Mouse (Mus musculus): ENCODE measurements around the gene St5. TPM values are rescaled to one million over a fixed set of nuclear protein-coding genes. Genes with fewer than 3 reads are reported as not detected.

St5 gene
- polyA plus RNA-seq, 1 experiment from 2014 or later, result 11.4 TPM

DNA sequence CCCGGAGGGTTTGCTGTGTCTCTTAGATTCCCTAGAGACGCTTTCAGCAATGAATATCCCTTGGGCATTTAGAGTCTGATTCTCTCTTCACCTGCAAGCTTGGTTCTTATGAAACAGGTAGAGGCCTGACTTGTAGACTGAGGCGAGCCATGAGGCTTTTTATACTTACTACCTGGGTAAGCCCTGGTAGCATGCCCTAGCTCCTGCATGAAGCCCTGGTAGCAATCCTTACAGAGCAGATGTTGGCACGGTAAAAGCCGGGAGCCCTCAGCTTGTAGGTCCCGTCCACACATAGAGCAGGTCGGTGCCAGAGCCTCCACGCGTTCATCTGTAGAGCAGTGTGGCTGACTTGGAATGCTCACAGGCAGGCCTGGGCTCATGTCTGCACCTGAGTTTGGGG lies 195.8 kb downstream of the St5 start:
- no peaks in the 10 kb centered on the region for H3K27me3 ChIP-seq
- WGBS, result 38% methylated on average over 9 of the region's 9 CpGs
- H3K36me3 ChIP-seq, result no peaks in the 10 kb centered on the region
- H3K4me2 ChIP-seq (replicated peaks), result no peak overlapping the region
- H3K4me3 ChIP-seq, result no peak overlapping the region
- ATAC-seq (replicated peaks), result peak; percentile 26; the same call in 1 of the 2 replicates
- H3K4me1 ChIP-seq, result peaks cover 12% of the 10 kb centered on the region
- no peaks in the 10 kb centered on the region for H3K9me3 ChIP-seq
- H3K27ac ChIP-seq (replicated peaks), result peak overlapping the region; percentile 1; the same call in 1 of the 2 replicates
- H3K9ac ChIP-seq (replicated peaks), result no peak overlapping the region

DNA sequence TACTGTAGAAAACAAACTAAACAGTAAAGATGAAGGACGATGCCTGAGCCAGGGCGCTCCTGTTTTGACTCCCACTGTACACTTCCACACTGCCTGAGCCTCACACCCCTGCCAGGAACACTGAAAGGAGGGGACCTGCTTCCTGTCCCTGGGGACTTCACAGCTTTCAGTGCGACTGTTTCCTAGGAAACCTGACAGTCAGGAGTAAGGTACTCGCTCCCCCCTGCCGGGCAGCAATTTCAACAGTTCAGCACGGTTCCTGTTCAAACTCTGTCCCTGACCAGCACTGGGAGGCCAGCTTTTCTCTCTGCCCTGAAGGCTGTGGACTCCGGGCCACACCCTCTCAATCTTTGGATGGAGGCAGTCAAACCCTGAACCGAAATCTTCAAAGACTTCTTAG lies 196.3 kb downstream of the St5 start:
- no peaks in the 10 kb centered on the region for H3K36me3 ChIP-seq
- H3K27me3 ChIP-seq, result no peaks in the 10 kb centered on the region
- peak; percentile 80 for ATAC-seq (replicated peaks)
- H3K4me3 ChIP-seq, result no peak overlapping the region
- 4% methylated on average over 8 of the region's 8 CpGs for WGBS
- no peak overlapping the region for H3K9ac ChIP-seq (replicated peaks)
- H3K27ac ChIP-seq (replicated peaks), result peak overlapping the region; percentile 1; the same call in 1 of the 2 replicates
- no peaks in the 10 kb centered on the region for H3K9me3 ChIP-seq
- H3K4me1 ChIP-seq, result peaks cover 12% of the 10 kb centered on the region
- no peak overlapping the region for H3K4me2 ChIP-seq (replicated peaks)

- Histone ChIP-seq H3K4me3 (no peak overlapping the region), H3K27me3 (no peaks in the 10 kb centered on the region), H3K9ac (replicated peaks) (no peak overlapping the region), H3K9me3 (no peaks in the 10 kb centered on the region), H3K36me3 (no peaks in the 10 kb centered on the region), H3K4me1 (peaks cover 13% of the 10 kb centered on the region), H3K27ac (replicated peaks) (no peak overlapping the region), H3K4me2 (replicated peaks) (no peak overlapping the region)
- 33% methylated on average over 4 of the region's 4 CpGs for WGBS
- no peak for ATAC-seq (replicated peaks)
Measured at GRCm38 (mm10) chr7:109497507-109497906, 205.9 kb downstream of the St5 start.

DNA sequence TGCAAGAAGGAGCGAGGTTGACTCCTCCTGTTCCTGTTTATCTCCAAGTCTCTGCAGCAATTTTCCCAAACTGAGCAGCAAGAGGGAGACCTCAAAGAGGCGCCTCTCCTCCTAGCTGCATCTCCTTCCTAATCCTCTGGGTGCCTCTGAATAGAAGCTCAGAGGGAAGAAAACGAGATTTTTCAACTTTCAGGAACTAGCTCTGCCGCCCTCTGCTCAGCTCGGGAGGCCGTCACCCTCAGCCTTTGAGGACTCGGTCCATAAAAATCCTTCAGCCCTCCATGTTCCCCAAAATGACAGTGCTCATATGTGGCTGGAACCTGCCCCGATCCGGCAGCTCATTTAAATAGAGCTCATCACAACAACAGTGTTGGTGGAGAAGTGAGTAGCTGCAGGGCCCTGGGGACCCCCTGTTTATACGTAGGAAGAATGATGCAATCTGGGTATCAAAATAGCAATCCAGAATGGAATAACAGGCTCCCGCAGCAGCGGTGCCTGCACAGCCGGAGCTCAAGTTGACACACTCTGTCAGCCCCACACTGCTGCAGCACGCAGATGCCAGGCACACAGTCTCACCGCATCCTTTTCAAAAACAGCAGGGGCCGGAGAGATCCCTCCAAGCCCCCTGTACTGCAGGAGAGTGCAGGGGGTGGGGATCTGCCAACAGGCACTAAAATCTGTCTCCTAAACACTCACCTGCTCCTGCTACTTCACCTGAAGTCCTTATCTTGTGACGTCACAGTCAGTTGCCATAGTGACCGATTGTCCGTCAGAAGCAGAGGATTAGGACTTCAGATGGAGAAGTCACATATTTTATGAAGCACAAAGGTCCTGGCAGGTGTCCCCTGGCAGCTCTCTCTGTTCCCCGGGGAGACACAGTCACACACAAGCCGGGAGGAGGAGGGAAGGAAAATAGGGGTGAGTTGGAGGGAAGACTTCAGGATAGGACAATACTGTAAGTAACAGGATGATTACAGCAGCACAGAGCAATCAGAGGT lies 209.8 kb downstream of the St5 start:
- peak overlapping the region; percentile 31 for H3K4me3 ChIP-seq
- peak overlapping the region; percentile 31; the same call in 1 of the 2 replicates for H3K9ac ChIP-seq (replicated peaks)
- peak overlapping the region; percentile 42 for H3K4me2 ChIP-seq (replicated peaks)
- peak; percentile 84 for ATAC-seq (replicated peaks)
- H3K27me3 ChIP-seq, result no peaks in the 10 kb centered on the region
- no peaks in the 10 kb centered on the region for H3K9me3 ChIP-seq
- H3K27ac ChIP-seq (replicated peaks), result no peak overlapping the region; the same call in 1 of the 2 replicates
- WGBS, result 7% methylated on average over 21 of the region's 21 CpGs
- H3K36me3 ChIP-seq, result no peaks in the 10 kb centered on the region
- peaks cover 13% of the 10 kb centered on the region for H3K4me1 ChIP-seq

DNA sequence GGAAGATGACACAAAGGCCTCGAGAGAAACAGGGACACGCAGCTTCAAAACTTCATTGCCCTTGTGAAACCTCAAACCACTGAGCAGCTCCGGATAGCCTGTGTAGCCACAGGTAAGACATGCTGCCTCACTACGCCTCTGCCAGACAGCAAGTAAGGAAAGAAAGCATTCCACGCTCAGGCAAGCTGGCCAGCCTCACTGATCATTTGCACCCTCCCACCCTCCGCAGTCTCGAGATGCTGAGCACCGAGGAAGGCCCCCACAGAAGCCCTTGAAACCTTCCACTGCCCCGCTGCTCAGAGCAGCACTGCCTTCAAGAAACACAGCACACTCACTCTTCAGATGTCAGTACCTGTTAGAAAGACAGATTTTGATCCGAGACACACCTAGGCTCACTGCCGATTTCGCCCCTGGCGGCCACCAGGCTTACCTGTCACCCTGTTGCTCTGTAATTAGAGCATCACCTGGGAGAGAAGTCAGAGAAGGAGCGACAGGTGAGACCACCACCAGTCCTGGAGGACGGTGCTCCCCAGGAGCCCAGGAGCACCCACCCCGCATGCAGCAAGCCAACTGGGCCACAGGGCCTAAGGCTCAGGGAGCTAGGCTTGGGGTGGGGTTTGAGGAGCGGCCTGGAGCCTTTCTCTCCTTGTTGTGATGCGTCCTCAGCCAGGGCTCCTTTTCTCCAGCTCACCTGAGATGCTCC lies 210.6 kb downstream of the St5 start:
- ATAC-seq (replicated peaks), result peak; percentile 26; the same call in 1 of the 2 replicates
- 57% methylated on average over 18 of the region's 18 CpGs for WGBS

DNA sequence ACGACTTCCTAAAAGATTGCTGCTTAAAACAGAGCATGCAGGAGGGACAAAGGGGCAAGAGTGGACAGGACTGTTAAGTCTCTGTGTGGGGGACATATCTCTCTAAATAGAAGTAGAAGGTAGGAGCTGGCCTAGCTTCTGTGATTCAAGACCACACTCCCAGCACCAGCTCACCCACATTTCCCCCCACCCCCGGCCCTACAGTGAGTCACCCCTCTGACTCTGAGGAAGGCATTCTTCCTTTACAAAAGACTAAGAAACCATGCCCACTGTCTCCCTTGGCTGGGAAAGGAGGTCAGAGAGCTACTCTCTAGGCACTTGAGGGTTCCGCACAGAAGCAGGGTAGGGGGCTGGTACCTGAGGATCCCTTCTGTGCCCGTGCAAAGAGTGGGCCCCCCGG lies 219.2 kb downstream of the St5 start:
- no peak for ATAC-seq (replicated peaks)
- H3K9ac ChIP-seq (replicated peaks), result no peak overlapping the region
- no peaks in the 10 kb centered on the region for H3K36me3 ChIP-seq
- H3K4me3 ChIP-seq, result no peak overlapping the region
- no peaks in the 10 kb centered on the region for H3K9me3 ChIP-seq
- H3K4me1 ChIP-seq, result peaks cover 3% of the 10 kb centered on the region; the same call in 1 of the 2 replicates
- H3K27ac ChIP-seq (replicated peaks), result no peak overlapping the region
- H3K4me2 ChIP-seq (replicated peaks), result no peak overlapping the region
- WGBS, result 70% methylated on average over 5 of the region's 5 CpGs
- no peaks in the 10 kb centered on the region for H3K27me3 ChIP-seq

More for the DNA sequence above, 210.6 kb downstream of the St5 start:
- Histone ChIP-seq H3K4me3 (peak overlapping the region; percentile 31), H3K27me3 (no peaks in the 10 kb centered on the region), H3K36me3 (no peaks in the 10 kb centered on the region), H3K9me3 (no peaks in the 10 kb centered on the region), H3K4me2 (replicated peaks) (peak overlapping the region; percentile 42), H3K4me1 (peaks cover 13% of the 10 kb centered on the region), H3K27ac (replicated peaks) (no peak overlapping the region), H3K9ac (replicated peaks) (peak overlapping the region; percentile 31; the same call in 1 of the 2 replicates)

DNA sequence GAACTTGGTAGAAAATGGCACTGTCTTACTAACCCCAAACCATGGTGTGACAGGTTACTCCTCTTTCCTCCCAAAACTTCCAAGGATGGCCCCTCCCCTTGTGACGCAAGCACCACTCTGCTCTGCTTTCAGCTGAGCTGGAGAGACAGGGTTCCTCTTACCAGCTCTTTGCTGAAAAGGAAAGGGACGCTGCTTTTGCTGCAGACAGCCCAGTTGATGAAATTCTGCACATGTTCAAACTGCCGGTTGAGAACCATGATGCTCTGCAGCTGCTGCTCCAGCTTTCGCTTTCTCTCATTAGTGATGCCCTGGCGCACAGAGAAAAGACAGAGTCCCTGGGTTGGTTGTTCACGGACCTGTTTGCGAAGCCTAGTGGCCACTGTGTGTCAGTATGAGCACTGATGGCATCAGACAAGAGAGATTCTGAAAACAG lies 222.6 kb downstream of the St5 start:
- Histone ChIP-seq H3K4me3 (no peak overlapping the region), H3K9me3 (no peaks in the 10 kb centered on the region), H3K9ac (replicated peaks) (no peak overlapping the region), H3K4me2 (replicated peaks) (no peak overlapping the region), H3K27me3 (no peaks in the 10 kb centered on the region), H3K4me1 (peaks cover 3% of the 10 kb centered on the region; the same call in 1 of the 2 replicates), H3K36me3 (no peaks in the 10 kb centered on the region), H3K27ac (replicated peaks) (no peak overlapping the region)
- 21% methylated on average over 7 of the region's 7 CpGs for WGBS
- no peak for ATAC-seq (replicated peaks)

DNA sequence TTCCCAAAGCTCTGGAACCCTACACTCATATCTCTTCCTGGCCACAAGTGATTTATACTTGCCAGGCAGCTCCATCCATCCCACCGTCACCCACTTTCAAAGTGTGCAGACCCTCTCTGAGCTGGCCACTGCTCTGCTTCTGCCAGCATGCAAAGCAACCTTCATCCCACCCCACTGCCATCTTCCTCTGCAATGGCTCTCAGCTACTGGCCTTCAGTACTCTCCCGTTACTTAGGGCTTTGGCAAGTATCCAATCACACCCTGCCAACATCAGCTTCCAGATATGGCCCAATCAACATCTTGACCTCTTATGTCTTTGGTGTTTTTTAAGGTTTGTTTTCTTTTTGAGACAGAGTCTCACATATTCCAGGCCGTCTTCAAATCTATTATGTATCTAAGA lies 225.5 kb downstream of the St5 start:
- Histone ChIP-seq H3K4me1 (peaks cover 3% of the 10 kb centered on the region; the same call in 1 of the 2 replicates), H3K9me3 (no peaks in the 10 kb centered on the region), H3K36me3 (no peaks in the 10 kb centered on the region), H3K4me2 (replicated peaks) (no peak overlapping the region), H3K27me3 (no peaks in the 10 kb centered on the region), H3K4me3 (no peak overlapping the region), H3K9ac (replicated peaks) (no peak overlapping the region), H3K27ac (replicated peaks) (no peak overlapping the region)
- ATAC-seq (replicated peaks), result no peak
- 80% methylated on average over 3 of the region's 3 CpGs for WGBS

Small RNA genes within 50 kb of the gene (microRNA-seq; reads per million reads assigned to microRNA genes)
- not detected for gene Gm47284

Other genes with a start within 250 kb of the St5 start
- gene Trim66, start 195.5 kb downstream of the St5 start, polyA plus RNA-seq (2015; fragmentation: Nextera tagmentation; extraction: Ambion mirVana), result 0.23 and 0.25 TPM in 2 replicates
- gene Rpl27a, start 184.5 kb downstream of the St5 start, polyA plus RNA-seq (2015; fragmentation: Nextera tagmentation; extraction: Ambion mirVana), result 83.3 and 86.3 TPM in 2 replicates
- 18.1 and 18.9 TPM in 2 replicates for gene Akip1, start 85 bp upstream of the St5 start, polyA plus RNA-seq (2015; fragmentation: Nextera tagmentation; extraction: Ambion mirVana)
- gene BC051019, start 20.2 kb upstream of the St5 start, polyA plus RNA-seq (2015; fragmentation: Nextera tagmentation; extraction: Ambion mirVana), result 0.22 and 0.88 TPM in 2 replicates
- gene Ascl3, start 28.1 kb upstream of the St5 start, polyA plus RNA-seq (2015; fragmentation: Nextera tagmentation; extraction: Ambion mirVana), result not detected in 2 replicates
- 91.7 and 95.2 TPM in 2 replicates for gene Tmem9b, start 49.3 kb upstream of the St5 start, polyA plus RNA-seq (2015; fragmentation: Nextera tagmentation; extraction: Ambion mirVana)
- 6.1 and 6.4 TPM in 2 replicates for gene Nrip3, start 78.4 kb upstream of the St5 start, polyA plus RNA-seq (2015; fragmentation: Nextera tagmentation; extraction: Ambion mirVana)
- gene Scube2, start 162.1 kb upstream of the St5 start, polyA plus RNA-seq (2015; fragmentation: Nextera tagmentation; extraction: Ambion mirVana), result 0.79 and 0.92 TPM in 2 replicates

Measured in forebrain, embryonic 15.5 days (tissue).